Mouse (Mus musculus) lung, adult 2 months (tissue): ENCODE data around the gene Heatr6.

Source experiments
- CTCF ChIP-seq: fragments of 200-500 bp; IDR thresholded peaks from 2 replicates; pipeline ENCODE4 v1.5.1; 2011; ENCODE audit warnings: mild to moderate bottlenecking, low read length, control low read depth; ENCODE audit not compliant: insufficient read depth
- POLR2A ChIP-seq: fragments of 200-500 bp; IDR thresholded peaks from 2 replicates; pipeline ENCODE4 v1.6.1; 2011; ENCODE audit warnings: low read depth, mild to moderate bottlenecking, control low read depth, low read length, borderline replicate concordance; ENCODE audit errors: extremely low read depth

DNA sequence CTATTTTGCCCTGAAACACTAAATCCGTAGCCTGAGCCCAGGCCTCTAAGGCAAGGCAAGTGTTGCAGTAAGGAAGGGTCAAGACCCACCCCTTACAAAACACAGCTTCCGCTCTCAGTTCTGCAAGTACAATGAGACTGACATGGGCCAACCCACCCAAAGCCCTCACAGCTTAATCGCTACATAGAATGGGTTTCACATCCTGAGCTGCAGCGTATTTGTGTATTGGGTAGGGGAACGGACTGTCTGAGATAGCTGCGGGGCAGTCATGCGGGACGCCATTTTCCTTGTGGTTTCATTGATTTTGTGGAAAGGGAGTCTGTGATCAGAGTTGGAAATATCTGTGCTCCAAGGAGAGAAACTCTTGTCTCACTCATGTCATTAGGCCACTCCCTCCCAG lies 56.9 kb downstream of the Heatr6 start:
- TF ChIP-seq POLR2A (no peak), CTCF (no peak)
